Mouse (Mus musculus): ENCODE measurements around the gene Serpini1.

DNA sequence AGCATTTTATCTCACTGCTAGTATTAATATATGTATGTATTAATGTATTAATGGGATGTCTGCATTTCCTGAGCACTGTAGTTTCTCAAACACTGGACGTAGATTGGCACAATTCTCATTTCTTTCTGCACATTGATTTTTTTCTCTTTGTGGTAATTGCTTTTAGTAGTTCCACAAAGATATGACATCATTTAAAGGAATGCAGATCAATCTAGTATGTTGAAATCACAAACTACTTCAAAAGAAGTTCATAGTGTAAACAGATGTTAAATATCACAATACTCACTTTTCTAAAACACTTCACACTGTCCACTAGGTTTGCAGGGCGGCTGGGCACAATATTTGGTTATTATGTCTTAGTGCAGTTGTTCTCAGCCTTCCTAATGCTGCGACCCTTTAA lies 26.3 kb upstream of the Serpini1 start:
- TF ChIP-seq CTCF (IDR thresholded peaks at IDR 0.05; ENCODE audit: low read depth), result no peak
- no peak for TF ChIP-seq EP300 (IDR thresholded peaks at IDR 0.05; ENCODE audit: low read depth)
